Mouse (Mus musculus) heart, adult 8-10 months (tissue): ENCODE measurements at regions not wholly inside any gene's neighbourhood (a gene's known extent, or its start where the extent isn't known, plus 50 kb on each side); places are given as distances from the start of the nearest gene placed in this dataset.

Source experiments
- DNase-seq: peaks from one replicate; pipeline ENCODE4 v3.0.0; 2022; ENCODE audit warnings: low spot score

DNA sequence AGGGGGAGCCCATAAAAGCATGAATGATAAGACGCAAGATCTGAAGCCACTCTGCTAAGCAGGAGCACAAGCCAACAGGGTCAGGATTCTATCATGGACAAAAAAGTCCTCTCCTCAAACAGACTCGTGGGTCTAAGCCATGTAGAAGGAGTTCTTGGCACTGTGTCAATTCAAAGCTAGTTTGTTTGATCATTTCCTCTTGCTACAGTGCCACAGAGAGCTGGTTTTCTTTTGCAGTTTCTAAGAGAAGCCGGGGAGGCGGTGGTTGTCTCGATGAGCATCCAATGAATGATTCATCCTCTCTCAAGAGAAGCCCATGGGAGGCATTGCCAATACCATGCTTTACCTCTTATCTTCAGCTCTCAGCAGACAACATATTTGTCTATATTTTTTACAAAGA, 284.6 kb upstream of the Noct start:
- no peak for DNase-seq

DNA sequence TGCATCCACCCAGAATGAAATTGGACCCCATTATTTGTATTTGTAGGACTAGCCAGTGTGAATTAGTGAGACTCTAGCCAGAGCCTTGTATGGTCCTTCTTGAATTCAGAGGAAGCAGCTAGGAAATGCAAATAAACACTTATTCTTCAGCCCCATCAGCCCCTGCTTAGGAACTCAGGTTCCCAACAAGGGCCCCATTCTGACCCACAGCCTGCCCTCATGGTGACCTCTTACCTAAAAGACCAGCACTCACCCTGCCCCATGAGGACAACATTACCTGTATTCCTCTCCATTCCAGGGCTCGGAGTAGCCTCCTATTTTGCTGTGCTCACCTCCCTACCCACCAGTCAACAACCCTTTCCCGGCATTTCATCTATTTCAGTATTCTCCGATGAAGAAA, 283.6 kb upstream of the Noct start:
- DNase-seq = no peak

DNA sequence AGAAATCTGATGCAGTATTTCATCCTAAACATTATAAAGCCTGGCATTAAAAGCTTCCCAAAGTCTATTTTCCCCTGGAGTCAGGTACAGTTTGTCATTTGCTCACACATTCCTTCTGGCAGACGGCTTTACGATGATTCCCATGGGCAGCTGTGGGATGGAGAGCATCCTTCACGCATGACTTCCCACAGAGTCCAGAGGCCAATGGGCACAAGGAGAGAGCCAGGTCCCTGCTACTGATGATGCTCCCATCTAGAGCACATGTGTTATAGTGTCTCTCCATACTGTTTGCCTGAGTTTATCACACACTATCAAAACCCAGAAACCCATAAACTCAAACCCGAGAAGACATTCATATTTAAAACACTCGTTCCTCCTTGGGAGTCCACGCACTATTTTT, 270.8 kb upstream of the Noct start:
- DNase-seq = no peak

DNA sequence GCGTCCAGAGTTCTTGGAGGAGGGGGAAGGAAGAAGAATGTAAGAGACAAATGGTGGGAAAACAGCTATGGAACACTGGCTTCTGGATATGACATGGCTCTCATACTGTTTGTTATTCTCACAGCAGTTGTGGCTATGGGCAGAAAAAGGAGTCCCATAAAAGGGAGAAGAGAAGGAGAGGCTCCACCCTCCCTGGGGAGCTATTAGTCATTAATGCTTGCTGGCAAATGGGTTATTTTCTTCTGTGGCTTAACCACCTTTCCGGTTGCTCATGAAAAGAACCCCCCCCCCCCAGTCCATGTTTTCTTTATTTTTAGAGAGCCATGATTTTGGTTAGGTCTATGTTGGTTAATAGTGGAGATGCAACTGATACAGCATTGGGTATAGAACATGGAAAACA, 253.9 kb upstream of the Noct start:
- DNase-seq = no peak

DNA sequence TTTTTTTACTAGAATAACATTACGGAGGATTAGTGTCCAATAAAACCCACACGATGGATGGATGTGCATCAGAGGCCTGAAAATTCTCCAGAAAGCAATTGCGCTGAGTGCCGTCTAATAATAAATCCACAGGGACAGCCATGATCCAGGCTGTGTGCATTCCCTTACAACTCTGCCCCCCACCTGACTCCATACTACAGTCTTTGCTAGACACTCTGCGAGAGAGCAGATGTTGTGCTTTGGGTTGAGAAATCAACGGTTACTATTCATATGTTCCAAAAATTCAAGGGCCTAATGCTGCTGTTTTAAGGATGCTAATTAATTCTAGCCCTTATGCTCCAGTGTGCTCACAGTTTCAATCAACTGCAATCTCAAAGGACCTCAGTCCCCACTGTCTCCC, 251.2 kb upstream of the Noct start:
- DNase-seq = no peak

DNA sequence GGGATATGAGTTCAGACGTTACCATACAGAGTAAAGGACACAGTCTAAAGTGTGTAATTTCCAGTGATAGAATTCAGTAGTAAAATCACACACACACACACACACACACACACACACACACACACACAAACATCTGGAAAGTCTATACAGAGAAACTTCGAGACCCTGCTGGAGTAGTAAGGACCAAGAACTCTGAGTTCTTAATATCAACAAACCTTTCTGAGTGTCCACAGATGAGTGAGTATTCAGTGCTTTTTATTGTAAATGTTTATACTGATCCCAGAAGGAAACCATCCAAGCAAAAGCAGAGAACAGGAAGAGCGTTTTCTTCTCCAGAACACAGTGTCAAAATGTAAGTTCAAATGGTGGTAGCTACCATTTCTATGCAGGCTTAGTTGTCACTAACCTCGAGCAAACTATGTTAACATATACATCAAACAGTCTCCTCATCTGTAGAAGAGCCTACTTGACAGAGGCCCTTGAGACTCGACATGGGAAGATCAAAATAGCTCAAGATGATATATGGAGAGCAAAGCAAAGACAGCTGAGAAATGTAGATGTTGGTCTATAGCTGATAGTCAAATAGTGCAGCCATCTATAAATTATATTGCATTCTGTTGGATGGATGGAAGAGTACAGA, 248.0 kb upstream of the Noct start:
- no peak for DNase-seq

DNA sequence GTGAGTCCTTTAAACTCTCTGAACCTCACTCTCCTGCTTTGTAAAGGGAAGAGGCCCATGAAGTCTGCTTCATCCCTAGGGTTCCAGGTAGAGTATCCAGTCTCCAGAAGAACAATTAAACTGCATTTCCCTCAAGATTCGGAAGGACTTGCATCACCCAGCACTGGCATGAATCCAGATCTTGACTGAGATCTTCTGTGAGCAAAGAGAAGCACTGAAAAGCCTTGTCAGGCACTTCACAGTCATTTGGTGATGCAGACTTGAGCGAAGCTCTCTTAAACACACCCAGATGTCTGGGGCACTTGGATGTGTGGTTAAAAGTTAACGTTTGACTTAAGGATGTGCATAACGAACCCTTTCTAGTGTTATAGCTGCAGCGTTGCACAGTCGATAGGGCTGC, 247.4 kb upstream of the Noct start:
- no peak for DNase-seq

DNA sequence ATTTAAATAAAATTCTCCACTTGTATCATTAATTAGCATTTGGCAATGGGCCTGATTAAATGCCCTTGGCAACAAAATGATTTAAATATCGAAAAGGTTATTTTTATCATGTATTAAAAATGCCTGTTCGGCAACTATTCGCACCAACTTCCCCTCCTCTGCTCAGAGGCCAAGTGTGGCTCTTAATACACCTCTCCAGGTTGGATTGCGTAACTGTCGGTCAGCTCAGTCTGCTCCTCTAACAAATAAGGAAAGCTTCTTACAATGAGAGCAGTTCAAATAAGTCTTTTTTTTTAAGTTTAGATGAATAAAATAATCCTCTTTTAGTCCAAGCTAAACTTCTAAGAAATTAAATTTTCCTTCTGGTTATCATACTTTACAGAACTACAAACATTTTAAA, 245.6 kb upstream of the Noct start:
- no peak for DNase-seq

DNA sequence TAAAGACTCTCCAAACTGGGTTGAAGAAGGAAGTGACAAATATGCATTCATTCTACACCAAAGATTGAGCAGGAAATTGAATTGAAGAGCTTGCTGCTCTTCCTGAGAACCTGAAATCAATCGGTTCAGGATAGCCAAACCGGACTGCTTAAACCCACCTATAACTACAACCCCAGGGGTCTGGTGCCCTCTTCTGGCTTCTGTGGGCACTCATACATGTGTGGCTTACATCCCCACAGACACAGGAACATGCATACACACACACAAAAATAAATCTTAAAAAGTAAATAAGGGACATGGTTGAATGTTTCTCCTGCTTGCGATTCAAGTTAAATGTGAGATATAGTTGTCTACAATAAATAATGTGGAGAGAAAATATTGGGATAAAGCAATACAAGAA, 244.7 kb upstream of the Noct start:
- no peak for DNase-seq

DNA sequence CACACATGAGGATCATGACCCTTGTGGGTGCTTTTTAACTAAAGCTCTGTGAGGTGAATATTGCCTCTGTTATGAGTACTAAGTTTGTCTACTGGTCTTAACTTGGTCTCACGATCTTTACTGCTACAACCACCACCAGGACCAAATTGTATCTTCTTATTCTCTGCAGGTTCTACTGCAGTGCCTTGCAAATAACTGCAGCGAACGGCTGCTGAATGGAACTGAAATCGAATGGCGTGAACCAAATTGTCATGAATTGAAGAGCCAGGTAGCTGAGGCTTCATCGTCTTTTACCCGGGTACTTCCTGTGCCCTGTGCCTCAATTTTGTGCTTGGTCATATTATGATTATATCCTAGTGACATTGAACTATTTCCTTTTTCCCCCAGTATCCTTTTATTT, 242.5 kb upstream of the Noct start:
- no peak for DNase-seq

DNA sequence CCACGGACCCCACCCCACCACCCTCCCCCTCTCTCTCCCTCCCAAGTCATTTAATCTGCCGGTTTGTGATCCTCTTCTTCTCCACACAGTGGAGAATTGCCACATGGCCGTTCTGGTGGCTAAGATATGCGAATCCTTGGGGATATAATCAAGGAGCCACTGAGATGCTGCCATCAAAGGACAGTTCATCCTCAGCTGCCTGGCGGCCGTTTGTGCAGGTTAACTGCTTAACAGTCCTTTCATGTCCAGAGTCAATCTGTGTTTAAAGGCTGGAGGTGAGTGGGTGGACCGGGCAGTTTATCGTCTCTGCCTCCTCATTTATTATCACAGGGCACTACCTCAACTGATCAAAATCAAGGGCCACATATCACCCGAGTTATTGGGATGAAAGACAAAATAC, 241.6 kb upstream of the Noct start:
- no peak for DNase-seq

DNA sequence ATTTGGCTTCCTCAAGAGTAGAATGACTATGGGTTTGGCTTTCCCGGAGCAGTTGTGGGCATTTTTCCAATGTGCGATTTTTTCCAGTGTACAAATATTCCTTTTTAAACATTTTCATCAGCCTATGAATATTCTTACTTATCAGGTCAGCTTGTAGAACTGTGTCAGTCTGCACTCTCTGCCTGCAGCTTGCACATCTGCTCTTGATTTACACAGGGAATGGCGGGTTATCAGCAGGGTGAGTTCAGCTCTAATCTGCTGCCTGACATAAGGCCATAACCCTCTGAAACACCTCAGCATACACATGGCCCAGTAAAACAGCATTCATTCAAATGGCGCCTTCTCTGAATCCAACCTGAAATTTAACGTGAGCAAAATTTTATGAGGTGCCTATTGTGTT, 241.1 kb upstream of the Noct start:
- DNase-seq = no peak

DNA sequence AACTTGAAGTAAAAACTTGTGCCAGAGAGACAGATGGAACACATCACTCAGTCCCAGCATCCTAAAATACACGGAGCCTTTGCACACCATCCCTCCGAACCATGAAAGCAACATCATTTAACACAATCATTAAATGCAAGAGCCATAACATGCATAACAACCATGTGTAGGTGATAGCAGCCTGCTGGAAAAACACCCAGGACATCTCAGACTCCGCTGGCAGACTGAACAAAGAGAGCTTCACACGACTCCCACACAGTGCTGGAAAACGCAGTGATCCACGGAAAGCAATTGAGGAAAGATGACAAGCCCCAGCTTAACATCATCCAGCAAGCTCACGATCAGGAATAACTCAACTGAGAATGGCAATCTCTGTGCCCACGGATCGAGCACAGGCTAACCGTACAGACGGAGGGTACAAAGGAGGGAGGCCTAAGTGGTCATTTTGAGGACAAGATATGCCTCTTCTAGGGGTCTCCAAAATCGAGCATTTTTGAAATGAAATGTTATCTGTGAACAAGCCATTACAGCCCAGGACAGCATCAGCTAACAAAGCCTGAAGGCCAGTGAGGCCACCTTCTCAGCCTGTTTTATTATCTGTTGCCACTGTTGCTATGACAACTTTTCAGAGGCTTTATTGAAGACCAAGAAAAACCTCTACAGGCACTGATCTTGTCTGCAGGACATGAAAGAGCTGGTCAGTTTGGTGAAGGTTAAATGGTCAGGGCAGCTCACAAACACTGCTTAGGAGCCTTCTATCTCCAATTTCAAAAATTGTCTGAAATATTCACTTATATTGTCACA, 240.1 kb upstream of the Noct start:
- DNase-seq = no peak

DNA sequence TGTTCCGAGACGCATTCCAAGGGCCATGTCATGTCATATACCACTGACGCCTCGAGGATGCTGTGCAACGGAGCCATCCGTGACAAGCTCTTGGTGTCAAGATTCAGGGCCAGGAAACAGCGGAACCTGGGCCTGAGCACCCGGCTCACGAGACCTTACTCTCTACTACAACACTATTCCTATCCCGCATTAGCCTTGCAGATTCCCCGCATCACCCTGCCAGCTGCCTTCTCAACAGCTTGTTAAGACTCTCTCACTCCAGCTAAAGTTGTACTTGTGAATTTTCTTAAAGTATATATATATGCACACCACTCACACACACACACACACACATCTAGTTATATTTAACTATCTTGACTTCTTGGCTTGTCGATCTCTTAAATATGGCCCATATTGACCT, 236.4 kb upstream of the Noct start:
- DNase-seq = no peak

DNA sequence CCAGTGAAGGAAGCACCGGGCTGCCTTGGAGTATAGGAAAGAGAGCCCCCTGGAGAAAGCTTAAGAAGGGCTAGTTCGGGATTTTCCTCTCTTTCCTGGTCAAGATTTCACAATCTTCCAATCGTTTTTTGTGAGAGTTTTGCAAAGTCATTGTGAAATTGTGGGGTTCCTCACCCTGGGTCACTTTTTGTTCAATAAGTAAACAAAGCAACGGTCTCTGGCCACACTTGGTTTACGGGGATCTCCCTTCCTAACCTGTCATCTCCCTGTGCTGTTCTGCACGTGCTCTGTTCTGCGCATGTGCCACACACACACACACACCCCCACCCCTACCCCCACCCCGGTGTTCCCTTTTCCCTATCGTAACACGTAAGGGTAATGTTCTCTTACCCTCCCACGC, 233.4 kb upstream of the Noct start:
- no peak for DNase-seq

DNA sequence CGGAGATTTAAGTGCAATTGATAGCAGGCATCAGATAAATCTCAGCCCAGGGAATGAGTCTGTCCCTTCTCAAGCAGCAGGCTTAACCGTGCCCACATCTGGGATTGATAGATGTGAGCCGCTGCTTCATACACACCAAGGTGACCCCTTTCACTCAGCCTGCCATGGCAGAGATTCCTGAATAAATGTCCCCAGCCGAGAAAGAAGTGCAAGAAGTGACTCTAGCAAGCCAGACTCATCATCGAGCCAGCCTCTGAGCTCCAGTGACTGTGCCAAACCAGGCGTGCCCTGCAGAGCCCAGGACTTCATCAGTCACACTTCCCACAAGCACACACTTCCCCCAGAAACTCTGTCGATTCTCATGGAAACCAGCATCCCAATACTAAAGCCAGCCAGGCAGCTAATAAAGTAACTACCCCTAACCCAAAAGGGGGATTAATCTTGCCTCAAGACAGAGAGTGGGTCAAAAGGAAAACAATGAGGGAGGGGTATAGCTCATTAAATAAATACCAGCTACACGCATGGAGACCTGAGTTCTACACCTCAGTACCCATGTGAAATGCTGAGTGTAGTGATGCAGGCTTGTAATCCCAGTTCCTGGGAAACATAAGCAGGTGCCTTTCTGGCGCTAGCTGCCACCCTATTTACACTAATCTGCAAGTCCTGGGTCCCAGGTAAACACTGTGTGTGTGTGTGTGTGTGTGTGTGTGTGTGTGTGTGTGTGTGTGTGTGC, 231.5 kb upstream of the Noct start:
- no peak for DNase-seq

DNA sequence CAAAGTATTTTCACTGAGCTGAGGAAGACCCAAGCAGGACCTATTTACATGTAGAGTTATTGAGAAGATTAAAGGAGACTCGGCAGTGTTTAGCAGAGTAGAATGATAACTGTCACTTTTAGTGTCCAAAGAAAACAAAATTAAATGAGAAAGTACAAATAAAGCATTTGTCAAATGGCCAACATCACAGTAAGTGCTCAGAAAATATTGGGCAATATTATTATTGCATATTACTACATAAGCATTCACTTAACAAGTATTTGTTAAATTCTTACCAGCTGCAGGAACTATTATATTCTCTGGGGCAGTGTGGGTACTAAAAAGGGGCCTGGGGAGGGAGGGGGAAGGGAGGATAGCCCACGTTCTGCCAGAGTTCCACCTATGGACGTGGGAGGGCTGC, 224.5 kb upstream of the Noct start:
- DNase-seq = no peak

DNA sequence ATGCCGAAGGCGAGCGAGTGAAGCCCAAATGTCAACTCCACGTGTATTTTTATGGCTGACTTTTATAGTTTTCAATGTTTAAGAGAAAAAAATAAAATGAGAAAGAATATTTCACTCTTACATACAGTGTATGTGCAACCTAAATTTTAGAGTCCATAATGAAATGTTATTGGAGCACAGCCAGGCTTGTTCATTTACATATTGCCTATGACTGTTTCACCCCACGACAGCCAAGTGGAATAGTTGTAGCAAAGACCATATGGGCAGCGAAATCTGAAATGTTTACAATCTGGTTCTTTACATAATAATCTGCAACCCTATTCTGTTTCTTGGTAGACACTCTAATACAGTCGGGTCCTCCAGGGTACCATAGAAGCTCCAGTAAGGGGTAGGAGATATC, 223.3 kb upstream of the Noct start:
- DNase-seq = no peak

DNA sequence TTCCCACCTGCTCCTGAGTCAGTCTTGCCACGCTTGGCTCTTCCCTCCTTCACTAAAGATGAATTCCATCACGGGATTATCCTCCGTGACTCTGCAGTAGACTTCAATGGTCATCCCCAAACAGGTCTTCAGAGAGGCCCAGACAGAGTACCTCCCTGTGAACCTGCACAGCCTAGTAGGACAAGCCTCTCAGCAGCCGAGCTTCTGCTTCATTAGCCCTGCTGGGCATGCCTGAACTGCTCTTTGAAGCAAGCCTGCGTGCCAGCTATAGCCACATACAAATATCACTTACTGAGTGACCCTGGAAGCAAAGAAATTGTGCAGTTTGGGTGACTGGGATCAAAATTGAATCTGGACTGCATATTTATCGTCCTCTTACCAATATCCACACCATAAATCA, 221.6 kb upstream of the Noct start:
- DNase-seq = no peak

DNA sequence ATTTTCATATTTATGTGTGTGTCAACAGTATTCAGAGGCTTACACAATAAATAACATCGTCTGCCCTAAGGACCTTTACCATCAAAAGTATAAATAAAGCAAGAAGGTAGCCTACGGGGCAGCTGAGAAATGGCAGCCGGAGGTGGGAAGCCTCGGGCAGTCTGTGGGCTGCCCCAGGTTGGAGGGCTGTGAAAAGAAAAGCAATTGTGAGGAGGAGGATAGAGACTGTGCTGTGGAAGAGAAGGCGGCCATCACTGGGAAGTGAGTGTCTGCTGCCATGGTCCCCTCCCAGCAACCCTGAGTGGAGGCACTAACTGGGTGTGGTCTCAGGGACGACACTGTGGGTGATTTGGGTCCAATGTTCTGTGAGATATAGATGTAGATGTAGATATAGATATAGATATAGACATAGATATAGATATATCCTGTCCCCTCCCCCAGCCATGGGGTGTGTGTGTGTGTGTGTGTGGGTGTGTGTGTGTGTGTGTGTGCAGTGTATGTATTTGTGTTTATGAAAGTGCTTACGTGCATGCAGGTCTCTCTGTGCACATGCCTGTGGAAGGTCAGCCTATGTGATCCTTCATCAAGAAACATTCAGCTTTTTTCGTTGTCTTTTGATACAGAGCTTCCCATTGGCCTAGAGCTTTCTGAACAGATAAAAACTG, 220.6 kb upstream of the Noct start:
- DNase-seq = no peak

DNA sequence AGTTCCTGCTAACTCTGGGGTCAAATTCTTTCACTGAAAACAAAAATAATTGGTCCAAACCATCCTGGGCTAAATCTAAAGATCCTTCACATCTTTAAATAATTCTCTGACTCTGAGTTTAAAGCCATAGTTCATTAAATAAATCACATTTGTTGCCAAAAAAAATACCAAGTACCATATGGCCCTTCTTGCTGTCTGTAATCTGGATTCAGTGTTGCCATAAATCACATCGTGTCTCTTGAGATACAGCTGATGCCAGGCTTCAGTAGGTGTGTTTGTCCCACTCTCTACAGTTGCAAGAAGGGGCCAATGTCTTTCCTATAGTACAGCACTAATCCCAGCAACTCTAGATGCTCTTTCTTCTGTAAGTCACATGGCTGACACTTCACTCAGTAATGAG, 220.0 kb upstream of the Noct start:
- no peak for DNase-seq

DNA sequence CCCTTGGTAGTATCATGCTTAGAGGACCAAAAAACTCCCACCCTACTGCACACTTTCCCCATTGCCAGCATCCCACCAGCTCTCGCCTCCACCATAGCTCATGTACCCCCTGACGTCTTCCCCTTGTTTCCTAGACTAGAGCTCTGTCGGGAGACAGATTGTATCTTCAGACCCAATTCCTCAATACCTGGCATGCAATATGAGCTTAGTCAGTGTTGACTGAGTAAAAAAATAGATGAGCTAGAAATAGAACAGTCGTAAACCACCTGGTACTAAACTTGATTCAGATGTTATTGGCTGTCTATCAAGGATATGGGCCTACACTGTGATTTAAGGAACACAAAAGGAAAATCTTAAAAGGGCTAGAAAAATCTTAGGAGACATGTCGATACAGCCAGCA, 215.1 kb upstream of the Noct start:
- DNase-seq = no peak
